Mouse (Mus musculus) liver, adult 10 weeks (tissue): ENCODE results near the gene Adamts15. TPM values are rescaled to one million over a fixed set of nuclear protein-coding genes. Genes with fewer than 3 reads are reported as not detected.

ENCODE experiments used
- polyA plus RNA-seq: library from polyadenylated mRNA; stranded (reverse); fragments of 350-450 nt; fragmentation: Illumina TruSeq; extraction: RNeasy Lipid Tissue Mini Kit (QIAGEN cat#74804); gene quantifications from one replicate; pipeline ENCODE4 v1.2.3, GENCODE M21; 2014; ENCODE audit warnings: low read depth, low replicate concordance

Adamts15 gene
- polyA plus RNA-seq: 0.16 TPM

DNA sequence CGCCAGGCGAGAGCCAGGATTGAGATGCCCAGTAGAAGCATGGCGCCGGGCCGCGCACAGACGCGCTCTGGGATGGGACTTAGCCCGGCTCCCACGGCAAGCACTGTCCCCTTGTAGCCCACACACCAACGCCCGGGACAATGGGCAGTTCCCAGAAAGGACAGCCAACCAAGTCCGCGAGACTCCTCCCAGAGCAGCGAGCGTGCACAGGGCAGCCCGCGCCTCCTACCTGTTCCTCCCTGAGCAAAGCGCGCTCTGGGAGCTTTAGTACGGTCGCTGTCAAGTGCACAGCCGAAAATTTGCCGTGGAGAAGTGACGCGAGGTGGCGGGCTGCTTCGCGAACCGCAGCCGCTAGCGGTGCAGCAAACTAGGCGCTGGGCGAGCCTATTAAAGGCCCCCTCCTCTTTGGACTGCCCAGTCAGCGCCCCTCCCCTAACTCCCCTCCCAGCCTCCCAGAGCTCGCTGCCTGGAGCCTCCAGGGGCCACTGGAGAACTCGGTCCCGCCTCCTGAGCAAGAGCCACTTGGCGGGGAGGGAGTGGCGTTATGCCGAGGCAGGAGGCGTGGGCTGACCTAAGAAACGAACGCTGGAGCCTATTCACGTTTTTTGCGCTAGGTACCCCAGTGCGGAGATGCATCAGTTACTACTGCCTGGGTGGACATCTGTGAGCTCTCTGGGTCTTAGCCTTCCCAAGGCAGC lies at the start of gene Adamts15:
Gene Adamts15 (minus strand): TSS at position 256 of the 698 bp plus-strand sequence.

DNA sequence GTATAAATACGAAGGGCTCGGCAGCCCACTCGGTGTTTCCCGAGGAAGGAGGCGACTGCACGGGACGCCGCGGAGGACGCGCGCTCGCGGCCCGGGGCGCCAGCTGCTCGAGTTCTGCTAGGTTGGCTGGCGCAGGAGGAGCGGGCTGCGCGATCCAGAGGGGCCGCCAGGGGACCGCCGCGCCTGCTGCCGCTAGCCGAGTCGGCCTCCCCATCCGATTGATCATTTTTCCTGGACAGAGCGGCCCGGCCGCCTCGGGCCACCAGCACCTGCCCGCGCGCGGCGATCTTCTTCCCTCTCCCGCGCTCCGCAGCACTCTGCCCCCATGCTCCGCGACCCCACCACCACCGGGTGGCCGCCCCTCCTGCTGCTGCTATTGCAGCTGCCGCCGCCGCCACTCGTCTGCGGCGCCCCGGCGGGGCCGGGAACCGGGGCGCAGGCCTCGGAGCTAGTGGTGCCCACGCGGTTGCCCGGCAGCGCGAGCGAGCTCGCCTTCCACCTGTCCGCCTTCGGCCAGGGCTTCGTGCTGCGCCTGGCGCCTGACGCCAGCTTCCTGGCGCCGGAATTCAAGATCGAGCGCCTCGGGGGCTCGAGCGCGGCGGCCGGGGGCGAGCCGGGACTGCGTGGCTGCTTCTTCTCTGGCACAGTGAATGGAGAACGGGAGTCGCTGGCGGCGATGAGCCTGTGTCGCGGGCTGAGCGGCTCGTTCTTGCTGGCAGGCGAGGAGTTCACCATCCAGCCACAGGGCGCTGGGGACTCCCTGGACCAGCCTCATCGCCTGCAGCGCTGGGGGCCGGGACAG lies 20.5 kb upstream of the Adamts15 start, which contains the start of gene Adamts8:
Gene Adamts8 (plus strand): TSS at position 51 of the 802 bp plus-strand sequence.

Other genes with a start within 250 kb of the Adamts15 start
- not detected for gene Adamts8, start 20.1 kb upstream of the Adamts15 start, polyA plus RNA-seq
- 28.6 TPM for gene Zbtb44, start 108.2 kb upstream of the Adamts15 start, polyA plus RNA-seq
- not detected for gene St14, start 209.4 kb upstream of the Adamts15 start, polyA plus RNA-seq